Mouse (Mus musculus): ENCODE measurements at regions not wholly inside any gene's neighbourhood (a gene's known extent, or its start where the extent isn't known, plus 50 kb on each side); places are given as distances from the start of the nearest gene placed in this dataset.

GRCm38 (mm10) chr9:52591188-52591587 lies 88.4 kb downstream of the AI593442 start:
- no peak for DNase-seq

GRCm38 (mm10) chr9:52574066-52574465 lies 105.5 kb downstream of the AI593442 start:
- no peak for DNase-seq

- no peak for DNase-seq
Measured at GRCm38 (mm10) chr9:52551577-52552281, 127.9 kb downstream of the AI593442 start.

GRCm38 (mm10) chr9:52546071-52546470 lies 133.5 kb downstream of the AI593442 start:
- DNase-seq, result peak; percentile 1

- DNase-seq, result no peak
Measured at GRCm38 (mm10) chr9:52539086-52539485, 140.5 kb downstream of the AI593442 start.

- no peak for DNase-seq
Measured at GRCm38 (mm10) chr9:52529444-52529915, 150.1 kb downstream of the AI593442 start.

GRCm38 (mm10) chr9:52500487-52500886 lies 179.1 kb downstream of the AI593442 start:
- DNase-seq, result no peak

- DNase-seq, result no peak
Measured at GRCm38 (mm10) chr9:52495483-52496270, 183.9 kb downstream of the AI593442 start.

- DNase-seq, result no peak
Measured at GRCm38 (mm10) chr9:52492947-52493505, 186.6 kb downstream of the AI593442 start.

GRCm38 (mm10) chr9:52473555-52474196 lies 205.9 kb downstream of the AI593442 start:
- DNase-seq, result no peak

GRCm38 (mm10) chr9:52472859-52473258 lies 206.7 kb downstream of the AI593442 start:
- DNase-seq, result no peak

- no peak for DNase-seq
Measured at GRCm38 (mm10) chr9:52458518-52458917, 221.1 kb downstream of the AI593442 start.

- DNase-seq, result no peak
Measured at GRCm38 (mm10) chr9:52454445-52454844, 225.1 kb downstream of the AI593442 start.

GRCm38 (mm10) chr9:52451792-52452191 lies 227.8 kb downstream of the AI593442 start:
- no peak for DNase-seq

- DNase-seq, result no peak
Measured at GRCm38 (mm10) chr9:52448245-52448644, 231.3 kb downstream of the AI593442 start.

GRCm38 (mm10) chr9:52443228-52443627 lies 236.4 kb downstream of the AI593442 start:
- no peak for DNase-seq

GRCm38 (mm10) chr9:52434215-52434614 lies 245.4 kb downstream of the AI593442 start:
- DNase-seq, result no peak

- DNase-seq, result no peak
Measured at GRCm38 (mm10) chr9:52425413-52425812, 254.2 kb downstream of the AI593442 start.

- no peak for DNase-seq
Measured at GRCm38 (mm10) chr9:52422622-52423021, 254.2 kb upstream of the Zc3h12c start.

GRCm38 (mm10) chr9:52415706-52416105 lies 247.3 kb upstream of the Zc3h12c start:
- no peak for DNase-seq

GRCm38 (mm10) chr9:52407841-52408240 lies 239.5 kb upstream of the Zc3h12c start:
- DNase-seq, result no peak

GRCm38 (mm10) chr9:52402496-52402895 lies 234.1 kb upstream of the Zc3h12c start:
- DNase-seq, result no peak

GRCm38 (mm10) chr9:52379031-52379430 lies 210.7 kb upstream of the Zc3h12c start:
- DNase-seq, result peak; percentile 41
